Mouse (Mus musculus): ENCODE results near the gene Kpna3. TPM values are rescaled to one million over a fixed set of nuclear protein-coding genes. Genes with fewer than 3 reads are reported as not detected.

Kpna3 gene
- polyA plus RNA-seq, 1 experiment from 2014 or later, result 97.9 TPM

DNA sequence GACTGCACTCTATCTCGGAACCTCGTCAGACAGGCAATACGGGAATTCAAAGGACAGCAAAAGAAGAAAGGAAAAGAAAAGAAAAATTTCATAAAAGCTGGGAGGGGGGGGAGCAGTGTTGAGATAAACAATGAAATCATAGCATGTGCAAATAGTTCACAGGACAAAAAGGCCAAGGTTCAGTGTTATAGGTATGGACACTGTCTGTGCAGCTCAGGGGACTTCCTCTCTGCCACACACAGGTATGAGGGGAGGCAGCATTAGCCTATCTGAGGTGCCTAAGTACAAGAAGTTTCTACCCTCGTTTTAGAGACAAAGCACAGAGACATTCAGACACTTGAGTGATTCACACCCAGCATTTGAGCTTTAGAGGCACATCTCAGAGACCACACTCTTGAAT, 118.5 kb downstream of the Kpna3 start:
- 89% methylated on average over 4 of the region's 4 CpGs for WGBS
- Histone ChIP-seq H3K9me3 (ENCODE audit: control insufficient read depth, low read length) (peaks cover 9% of the 10 kb centered on the region; the same call in 1 of the 2 replicates), H3K4me3 (replicated peaks; ENCODE audit: low read depth, low read length) (no peak overlapping the region), H3K4me2 (ENCODE audit: low read length) (no peak overlapping the region), H3K27ac (replicated peaks; ENCODE audit: low read depth, low read length) (no peak overlapping the region), H3K4me1 (ENCODE audit: control insufficient read depth, insufficient read depth, low read length) (no peaks in the 10 kb centered on the region), H3K36me3 (ENCODE audit: control insufficient read depth, insufficient read depth, low read length) (no peaks in the 10 kb centered on the region), H3K27me3 (ENCODE audit: control insufficient read depth, insufficient read depth, low read length) (no peaks in the 10 kb centered on the region), H3K9ac (replicated peaks; ENCODE audit: low read length) (no peak overlapping the region)
- DNase-seq (no peak), ATAC-seq (ENCODE audit: low FRiP score, low TSS enrichment) (no peak)

DNA sequence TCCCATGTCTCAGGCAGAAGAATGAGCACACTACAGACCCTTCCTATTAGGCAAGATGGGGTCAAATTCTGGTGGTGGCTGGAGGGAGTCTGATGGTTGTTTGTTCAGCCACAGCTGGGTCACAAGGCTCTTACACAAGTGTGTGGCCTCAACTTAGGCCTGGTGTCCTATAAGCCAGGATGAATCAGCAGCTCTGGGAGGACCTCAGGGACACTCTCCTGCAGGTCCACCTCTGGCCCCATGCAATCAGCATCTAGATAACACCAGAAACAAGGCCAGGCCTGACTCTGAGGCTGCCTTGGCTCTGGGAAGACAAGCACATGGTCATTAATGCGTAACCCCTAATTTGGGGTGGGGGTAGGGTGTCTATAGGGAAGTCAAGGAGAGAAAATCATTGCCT, 118.9 kb downstream of the Kpna3 start:
- WGBS, result 82% methylated on average over 1 of the region's 1 CpGs
- Histone ChIP-seq H3K9me3 (ENCODE audit: control insufficient read depth, low read length) (peaks cover 9% of the 10 kb centered on the region; the same call in 1 of the 2 replicates), H3K4me1 (ENCODE audit: control insufficient read depth, insufficient read depth, low read length) (no peaks in the 10 kb centered on the region), H3K4me2 (ENCODE audit: low read length) (no peak overlapping the region), H3K9ac (replicated peaks; ENCODE audit: low read length) (no peak overlapping the region), H3K27me3 (ENCODE audit: control insufficient read depth, insufficient read depth, low read length) (no peaks in the 10 kb centered on the region), H3K36me3 (ENCODE audit: control insufficient read depth, insufficient read depth, low read length) (no peaks in the 10 kb centered on the region), H3K27ac (replicated peaks; ENCODE audit: low read depth, low read length) (no peak overlapping the region), H3K4me3 (replicated peaks; ENCODE audit: low read depth, low read length) (no peak overlapping the region)
- DNase-seq (no peak), ATAC-seq (ENCODE audit: low FRiP score, low TSS enrichment) (no peak)

DNA sequence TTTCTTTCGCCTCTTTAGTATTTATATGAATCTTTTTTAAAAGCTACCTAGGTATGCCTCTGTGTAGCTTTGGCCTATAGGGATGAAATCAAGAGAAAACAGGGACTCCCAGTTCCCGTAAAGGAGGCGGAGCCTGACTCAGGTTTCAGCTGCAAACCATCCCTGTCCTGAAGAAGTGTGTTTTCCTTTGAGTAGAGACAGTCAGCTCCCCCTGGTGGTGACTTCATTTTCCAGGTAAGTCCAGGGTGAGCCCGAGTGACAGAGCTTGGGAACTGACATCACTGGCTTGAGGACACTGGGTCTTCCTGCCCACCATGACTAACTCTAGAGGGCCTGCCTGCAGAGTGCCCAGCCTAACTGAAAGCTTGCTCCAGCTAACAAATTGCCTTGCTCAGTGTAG, 122.8 kb downstream of the Kpna3 start:
- Histone ChIP-seq H3K9ac (replicated peaks; ENCODE audit: low read length) (no peak overlapping the region), H3K4me1 (ENCODE audit: control insufficient read depth, insufficient read depth, low read length) (no peaks in the 10 kb centered on the region), H3K27me3 (ENCODE audit: control insufficient read depth, insufficient read depth, low read length) (no peaks in the 10 kb centered on the region), H3K27ac (replicated peaks; ENCODE audit: low read depth, low read length) (no peak overlapping the region), H3K36me3 (ENCODE audit: control insufficient read depth, insufficient read depth, low read length) (no peaks in the 10 kb centered on the region), H3K4me3 (replicated peaks; ENCODE audit: low read depth, low read length) (no peak overlapping the region), H3K4me2 (ENCODE audit: low read length) (no peak overlapping the region), H3K9me3 (ENCODE audit: control insufficient read depth, low read length) (no peaks in the 10 kb centered on the region)
- 40% methylated on average over 4 of the region's 4 CpGs for WGBS
- DNase-seq, result peak; percentile 78
- no peak for ATAC-seq (ENCODE audit: low FRiP score, low TSS enrichment)

Other genes starting within 250 kb of the Kpna3 start
- gene Sgcg, start 181.4 kb downstream of the Kpna3 start, polyA plus RNA-seq (2014; fragmentation: Nextera tagmentation; extraction: Ambion mirVana), result not detected in 2 replicates
- 0.47 TPM in 1 of 2 replicates, not detected in the other for gene Arl11, start 130.1 kb downstream of the Kpna3 start, polyA plus RNA-seq (2014; fragmentation: Nextera tagmentation; extraction: Ambion mirVana)
- 7.6 and 8.8 TPM in 2 replicates for gene Ebpl, start 79.4 kb downstream of the Kpna3 start, polyA plus RNA-seq (2014; fragmentation: Nextera tagmentation; extraction: Ambion mirVana)
- gene Spryd7, start 117.0 kb upstream of the Kpna3 start, polyA plus RNA-seq (2014; fragmentation: Nextera tagmentation; extraction: Ambion mirVana), result 51.3 and 54.8 TPM in 2 replicates
- gene Trim13, start 158.4 kb upstream of the Kpna3 start, polyA plus RNA-seq (2014; fragmentation: Nextera tagmentation; extraction: Ambion mirVana), result 50.8 and 59.9 TPM in 2 replicates
- gene Kcnrg, start 167.6 kb upstream of the Kpna3 start, polyA plus RNA-seq (2014; fragmentation: Nextera tagmentation; extraction: Ambion mirVana), result 2.9 and 4.3 TPM in 2 replicates

Measured in midbrain, embryonic 14.5 days (tissue).